Mouse (Mus musculus): ENCODE data around the gene Olfr1220. TPM values are rescaled to one million over a fixed set of nuclear protein-coding genes. Genes with fewer than 3 reads are reported as not detected.

Olfr1220 gene
- not detected in 2 replicates for polyA plus RNA-seq (2014; fragmentation: Nextera tagmentation; extraction: Ambion mirVana)

GRCm38 (mm10) chr2:89106735-89107134 is at the start of gene Olfr1220:
Gene Olfr1220 (minus strand): TSS chr2:89106835.
- no peaks in the 10 kb centered on the region for H3K4me1 ChIP-seq (ENCODE audit: control insufficient read depth, insufficient read depth, low read length)
- no peak within 1 kb of the TSS for H3K4me3 ChIP-seq (ENCODE audit: low read depth, low read length)
- H3K36me3 ChIP-seq (ENCODE audit: control insufficient read depth, insufficient read depth, low read length), result no peaks in the 10 kb centered on the region
- H3K9ac ChIP-seq (ENCODE audit: low read depth, low read length), result no peak within 1 kb of the TSS
- no peaks in the 10 kb centered on the region for H3K9me3 ChIP-seq (replicated peaks; ENCODE audit: control insufficient read depth, low read length)
- H3K27me3 ChIP-seq (ENCODE audit: control insufficient read depth, insufficient read depth, low read length), result no peaks in the 10 kb centered on the region
- 74% methylated on average over 3 of the region's 3 CpGs for WGBS (ENCODE audit: insufficient replicate concordance)
- no peak within 1 kb of the TSS for H3K27ac ChIP-seq (ENCODE audit: low read depth, low read length)
- ATAC-seq (replicated peaks; ENCODE audit: insufficient number of reproducible peaks, low FRiP score, low TSS enrichment), result no peak
- H3K4me2 ChIP-seq, result no peak within 1 kb of the TSS

DNA sequence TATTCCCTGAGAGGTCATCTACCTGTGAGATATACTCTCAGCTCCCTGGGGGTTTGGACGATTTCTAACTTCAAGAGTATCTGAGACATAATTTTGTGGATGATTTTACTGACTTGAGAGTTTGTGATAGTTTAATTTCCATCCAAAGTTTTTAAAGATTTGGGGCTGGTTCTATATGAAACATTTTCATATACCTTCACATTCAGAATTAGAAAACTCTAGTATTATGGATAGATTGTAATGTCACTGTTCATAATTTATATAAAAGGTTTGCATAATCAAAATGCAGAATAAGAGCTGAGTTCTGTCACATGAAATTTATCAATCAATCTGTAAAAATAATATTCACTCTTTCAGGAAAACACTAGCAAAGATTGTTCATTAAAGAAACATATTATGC is 44.8 kb upstream of the Olfr1220 start, which contains the start of gene Olfr1223:
Gene Olfr1223, minus strand, starts transcription at position 101 of the 400 bp plus-strand sequence.
- WGBS (ENCODE audit: insufficient replicate concordance), result 65% methylated on average over 1 of the region's 1 CpGs
- no peaks in the 10 kb centered on the region for H3K4me1 ChIP-seq (ENCODE audit: control insufficient read depth, insufficient read depth, low read length)
- no peak within 1 kb of the TSS for H3K9ac ChIP-seq (ENCODE audit: low read depth, low read length)
- no peak within 1 kb of the TSS for H3K27ac ChIP-seq (ENCODE audit: low read depth, low read length)
- ATAC-seq (replicated peaks; ENCODE audit: insufficient number of reproducible peaks, low FRiP score, low TSS enrichment), result no peak
- no peaks in the 10 kb centered on the region for H3K27me3 ChIP-seq (ENCODE audit: control insufficient read depth, insufficient read depth, low read length)
- H3K4me3 ChIP-seq (ENCODE audit: low read depth, low read length), result no peak within 1 kb of the TSS
- no peaks in the 10 kb centered on the region for H3K9me3 ChIP-seq (replicated peaks; ENCODE audit: control insufficient read depth, low read length)
- no peak within 1 kb of the TSS for H3K4me2 ChIP-seq
- H3K36me3 ChIP-seq (ENCODE audit: control insufficient read depth, insufficient read depth, low read length), result no peaks in the 10 kb centered on the region

- H3K27me3 ChIP-seq (ENCODE audit: control insufficient read depth, insufficient read depth, low read length), result no peaks in the 10 kb centered on the region
- H3K9ac ChIP-seq (ENCODE audit: low read depth, low read length), result no peak within 1 kb of the TSS
- no peak within 1 kb of the TSS for H3K27ac ChIP-seq (ENCODE audit: low read depth, low read length)
- ATAC-seq (replicated peaks; ENCODE audit: insufficient number of reproducible peaks, low FRiP score, low TSS enrichment), result no peak
- H3K36me3 ChIP-seq (ENCODE audit: control insufficient read depth, insufficient read depth, low read length), result no peaks in the 10 kb centered on the region
- WGBS (ENCODE audit: insufficient replicate concordance), result 37% methylated on average over 3 of the region's 3 CpGs
- H3K4me1 ChIP-seq (ENCODE audit: control insufficient read depth, insufficient read depth, low read length), result no peaks in the 10 kb centered on the region
- no peaks in the 10 kb centered on the region for H3K9me3 ChIP-seq (replicated peaks; ENCODE audit: control insufficient read depth, low read length)
- H3K4me3 ChIP-seq (ENCODE audit: low read depth, low read length), result no peak within 1 kb of the TSS
- no peak within 1 kb of the TSS for H3K4me2 ChIP-seq
Measured at GRCm38 (mm10) chr2:89132954-89133353, 26.3 kb upstream of the Olfr1220 start, which contains the start of gene Olfr1222. Gene Olfr1222 (minus strand): TSS chr2:89133054.

DNA sequence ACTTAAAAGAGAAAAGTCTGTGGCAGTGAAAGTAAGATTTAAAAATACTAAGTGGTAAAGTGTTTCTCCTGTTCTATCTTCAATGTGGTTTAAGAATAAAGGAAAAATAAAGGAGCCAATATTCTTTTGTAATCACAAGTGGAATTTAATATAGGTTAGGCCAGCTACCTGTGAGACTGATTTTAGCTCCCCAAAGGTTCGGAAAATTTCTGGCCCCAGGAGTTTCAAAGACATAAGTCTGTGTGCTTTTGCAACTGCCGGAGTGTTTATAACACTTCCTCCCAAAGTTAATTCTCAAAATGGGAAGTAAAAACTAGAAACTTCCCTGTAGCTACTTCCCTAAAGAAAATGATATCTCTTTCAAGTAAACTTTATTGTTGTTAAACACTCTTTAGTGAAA is 10.5 kb upstream of the Olfr1220 start, which contains the start of gene Olfr1221:
Gene Olfr1221, minus strand, starts transcription at position 101 of the 400 bp plus-strand sequence.
- Histone ChIP-seq H3K4me1 (ENCODE audit: control insufficient read depth, insufficient read depth, low read length) (no peaks in the 10 kb centered on the region), H3K27ac (ENCODE audit: low read depth, low read length) (no peak within 1 kb of the TSS), H3K4me3 (ENCODE audit: low read depth, low read length) (no peak within 1 kb of the TSS), H3K9me3 (replicated peaks; ENCODE audit: control insufficient read depth, low read length) (no peaks in the 10 kb centered on the region), H3K27me3 (ENCODE audit: control insufficient read depth, insufficient read depth, low read length) (no peaks in the 10 kb centered on the region), H3K9ac (ENCODE audit: low read depth, low read length) (no peak within 1 kb of the TSS), H3K4me2 (no peak within 1 kb of the TSS), H3K36me3 (ENCODE audit: control insufficient read depth, insufficient read depth, low read length) (no peaks in the 10 kb centered on the region)
- no peak for ATAC-seq (replicated peaks; ENCODE audit: insufficient number of reproducible peaks, low FRiP score, low TSS enrichment)
- WGBS (ENCODE audit: insufficient replicate concordance), result 88% methylated on average over 2 of the region's 2 CpGs

- Histone ChIP-seq H3K4me1 (ENCODE audit: control insufficient read depth, insufficient read depth, low read length) (no peaks in the 10 kb centered on the region), H3K36me3 (ENCODE audit: control insufficient read depth, insufficient read depth, low read length) (no peaks in the 10 kb centered on the region), H3K9me3 (replicated peaks; ENCODE audit: control insufficient read depth, low read length) (no peaks in the 10 kb centered on the region), H3K27me3 (ENCODE audit: control insufficient read depth, insufficient read depth, low read length) (no peaks in the 10 kb centered on the region), H3K4me2 (no peak overlapping the region), H3K4me3 (ENCODE audit: low read depth, low read length) (no peak overlapping the region), H3K27ac (ENCODE audit: low read depth, low read length) (no peak overlapping the region), H3K9ac (ENCODE audit: low read depth, low read length) (no peak overlapping the region)
- no peak for ATAC-seq (replicated peaks; ENCODE audit: insufficient number of reproducible peaks, low FRiP score, low TSS enrichment)
Measured at GRCm38 (mm10) chr2:89105651-89106050, 984 bp downstream of the Olfr1220 start.

- no peaks in the 10 kb centered on the region for H3K27me3 ChIP-seq (ENCODE audit: control insufficient read depth, insufficient read depth, low read length)
- H3K36me3 ChIP-seq (ENCODE audit: control insufficient read depth, insufficient read depth, low read length), result no peaks in the 10 kb centered on the region
- H3K4me2 ChIP-seq, result no peak overlapping the region
- no peak for ATAC-seq (replicated peaks; ENCODE audit: insufficient number of reproducible peaks, low FRiP score, low TSS enrichment)
- H3K4me1 ChIP-seq (ENCODE audit: control insufficient read depth, insufficient read depth, low read length), result no peaks in the 10 kb centered on the region
- H3K27ac ChIP-seq (ENCODE audit: low read depth, low read length), result no peak overlapping the region
- no peaks in the 10 kb centered on the region for H3K9me3 ChIP-seq (replicated peaks; ENCODE audit: control insufficient read depth, low read length)
- WGBS (ENCODE audit: insufficient replicate concordance), result 88% methylated on average over 1 of the region's 1 CpGs
- H3K9ac ChIP-seq (ENCODE audit: low read depth, low read length), result no peak overlapping the region
- no peak overlapping the region for H3K4me3 ChIP-seq (ENCODE audit: low read depth, low read length)
Measured at GRCm38 (mm10) chr2:89093848-89094247, 12.8 kb downstream of the Olfr1220 start.

DNA sequence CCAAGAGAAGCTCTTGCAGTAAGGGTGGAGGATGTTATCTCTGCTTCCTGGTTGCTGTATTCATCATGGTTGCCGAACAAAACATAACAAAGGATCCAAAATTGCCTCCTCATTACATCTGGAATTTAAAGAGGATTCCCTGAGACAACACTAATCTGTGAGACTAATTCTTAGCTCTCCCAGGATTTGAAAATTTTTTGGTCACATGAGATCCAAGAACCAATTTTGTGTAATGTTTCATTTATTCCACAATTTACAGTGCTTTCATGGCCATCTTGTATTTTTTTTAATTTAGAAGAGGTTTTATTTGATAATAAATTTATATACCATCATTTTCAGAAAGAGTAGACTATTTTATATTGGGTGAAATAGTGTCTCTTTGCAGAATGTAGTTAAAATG is 23.2 kb downstream of the Olfr1220 start, which contains the start of gene Olfr1219:
Gene Olfr1219, minus strand, starts transcription at position 101 of the 400 bp plus-strand sequence.
- WGBS (ENCODE audit: insufficient replicate concordance), result 63% methylated on average over 1 of the region's 1 CpGs
- no peaks in the 10 kb centered on the region for H3K27me3 ChIP-seq (ENCODE audit: control insufficient read depth, insufficient read depth, low read length)
- no peaks in the 10 kb centered on the region for H3K4me1 ChIP-seq (ENCODE audit: control insufficient read depth, insufficient read depth, low read length)
- no peaks in the 10 kb centered on the region for H3K36me3 ChIP-seq (ENCODE audit: control insufficient read depth, insufficient read depth, low read length)
- H3K27ac ChIP-seq (ENCODE audit: low read depth, low read length), result no peak within 1 kb of the TSS
- H3K9ac ChIP-seq (ENCODE audit: low read depth, low read length), result no peak within 1 kb of the TSS
- no peak for ATAC-seq (replicated peaks; ENCODE audit: insufficient number of reproducible peaks, low FRiP score, low TSS enrichment)
- no peak within 1 kb of the TSS for H3K4me3 ChIP-seq (ENCODE audit: low read depth, low read length)
- no peak within 1 kb of the TSS for H3K4me2 ChIP-seq
- H3K9me3 ChIP-seq (replicated peaks; ENCODE audit: control insufficient read depth, low read length), result no peaks in the 10 kb centered on the region

GRCm38 (mm10) chr2:89081487-89081886 is 25.1 kb downstream of the Olfr1220 start:
- H3K4me3 ChIP-seq (ENCODE audit: low read depth, low read length), result no peak overlapping the region
- H3K9ac ChIP-seq (ENCODE audit: low read depth, low read length), result no peak overlapping the region
- H3K4me1 ChIP-seq (ENCODE audit: control insufficient read depth, insufficient read depth, low read length), result no peaks in the 10 kb centered on the region
- H3K9me3 ChIP-seq (replicated peaks; ENCODE audit: control insufficient read depth, low read length), result no peaks in the 10 kb centered on the region
- no peaks in the 10 kb centered on the region for H3K27me3 ChIP-seq (ENCODE audit: control insufficient read depth, insufficient read depth, low read length)
- no peak overlapping the region for H3K4me2 ChIP-seq
- ATAC-seq (replicated peaks; ENCODE audit: insufficient number of reproducible peaks, low FRiP score, low TSS enrichment), result no peak
- no peak overlapping the region for H3K27ac ChIP-seq (ENCODE audit: low read depth, low read length)
- no peaks in the 10 kb centered on the region for H3K36me3 ChIP-seq (ENCODE audit: control insufficient read depth, insufficient read depth, low read length)

- no peaks in the 10 kb centered on the region for H3K36me3 ChIP-seq (ENCODE audit: control insufficient read depth, insufficient read depth, low read length)
- H3K4me1 ChIP-seq (ENCODE audit: control insufficient read depth, insufficient read depth, low read length), result no peaks in the 10 kb centered on the region
- H3K9ac ChIP-seq (ENCODE audit: low read depth, low read length), result no peak within 1 kb of the TSS
- H3K4me2 ChIP-seq, result no peak within 1 kb of the TSS
- no peaks in the 10 kb centered on the region for H3K9me3 ChIP-seq (replicated peaks; ENCODE audit: control insufficient read depth, low read length)
- no peaks in the 10 kb centered on the region for H3K27me3 ChIP-seq (ENCODE audit: control insufficient read depth, insufficient read depth, low read length)
- H3K4me3 ChIP-seq (ENCODE audit: low read depth, low read length), result no peak within 1 kb of the TSS
- ATAC-seq (replicated peaks; ENCODE audit: insufficient number of reproducible peaks, low FRiP score, low TSS enrichment), result no peak
- H3K27ac ChIP-seq (ENCODE audit: low read depth, low read length), result no peak within 1 kb of the TSS
Measured at GRCm38 (mm10) chr2:89061087-89061486, 45.5 kb downstream of the Olfr1220 start, which contains the start of gene Olfr1218. Gene Olfr1218 (minus strand): TSS chr2:89061187.

Measured in heart, embryonic 11.5 days (tissue).